Mouse (Mus musculus): Measurements from ENCODE around the gene Rnf123.

- no peak for TF ChIP-seq POLR2A (IDR thresholded peaks at IDR 0.05; ENCODE audit: extremely low read depth, insufficient read depth, low read length)
- TF ChIP-seq CTCF (IDR thresholded peaks at IDR 0.05; ENCODE audit: low read depth, low read length), result no peak
These were observed 27.4 kb downstream of the Rnf123 start for GRCm38 (mm10) chr9:108055661-108056237.
